Mouse (Mus musculus) liver, adult (tissue): ENCODE data around the gene Klk11.

Experiments
- GATA4 ChIP-seq: IDR thresholded peaks from 2 replicates; pipeline ENCODE4 v1.6.1; 2014; ENCODE audit warnings: mild to moderate bottlenecking, low read length; ENCODE audit not compliant: insufficient replicate concordance

Klk11 gene

DNA sequence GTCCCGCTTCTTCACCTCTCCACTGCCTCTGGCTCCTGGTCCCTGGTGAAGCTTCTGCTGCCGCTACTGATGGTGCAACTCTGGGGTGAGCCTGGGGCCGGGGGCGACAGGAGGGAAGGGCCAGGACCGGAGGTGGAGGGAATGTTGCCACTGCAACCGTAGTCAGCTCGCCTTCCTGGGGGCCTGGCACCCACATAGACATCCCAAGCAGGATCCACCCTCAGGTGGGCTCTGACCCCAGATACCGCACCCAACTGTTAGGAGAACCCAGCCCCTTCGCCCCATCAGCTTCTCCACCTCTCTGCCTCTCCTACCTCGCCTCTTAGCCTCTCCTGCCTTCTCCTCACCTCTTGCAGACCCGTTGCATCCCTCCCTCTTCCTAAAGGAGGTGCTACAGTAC, 7.1 kb downstream of the Klk11 start:
- TF ChIP-seq GATA4 = no peak

DNA sequence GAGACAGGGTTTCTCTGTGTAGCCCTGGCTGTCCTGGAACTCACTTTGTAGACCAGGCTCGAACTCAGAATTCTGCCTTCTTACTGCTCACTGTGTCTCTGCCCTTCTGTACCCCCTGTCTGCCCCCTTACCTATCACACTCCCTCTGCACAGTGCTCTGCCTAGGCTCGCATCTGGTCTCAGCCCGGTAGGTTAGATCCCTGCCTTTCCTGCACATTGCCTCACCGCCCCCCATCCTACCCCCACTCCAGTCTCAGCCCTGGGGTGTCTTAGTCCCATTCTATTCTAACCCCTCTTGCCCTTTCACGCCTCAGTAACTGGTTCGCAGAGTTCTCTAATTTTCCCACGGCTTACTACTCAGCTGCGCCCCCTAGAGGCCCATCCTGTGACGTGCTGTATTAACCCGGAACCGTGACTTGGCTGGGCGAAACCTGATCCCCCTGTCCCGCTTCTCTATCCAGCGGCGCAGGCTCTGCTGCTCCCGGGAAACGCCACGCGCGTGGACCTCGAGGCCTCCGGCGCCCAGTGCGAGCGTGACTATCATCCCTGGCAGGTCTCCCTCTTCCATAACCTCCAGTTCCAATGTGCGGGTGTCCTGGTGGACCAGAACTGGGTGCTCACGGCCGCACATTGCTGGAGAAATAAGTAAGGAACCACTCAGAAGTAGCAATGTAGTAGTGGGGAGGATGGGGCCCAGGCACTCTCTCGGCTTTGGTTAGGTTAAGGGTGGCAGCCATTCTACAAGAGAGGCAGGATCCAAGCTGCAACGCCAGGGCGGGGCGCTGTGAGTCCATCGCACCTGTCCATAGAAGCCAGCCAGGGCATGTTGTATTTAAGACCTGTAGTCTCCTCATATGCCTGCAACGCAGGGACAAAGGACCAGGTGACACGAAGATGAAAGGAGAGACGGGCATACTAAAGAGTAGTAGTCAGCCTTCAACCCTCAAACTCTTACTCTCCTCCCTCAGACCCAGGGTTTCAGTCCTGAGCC, 8.2 kb downstream of the Klk11 start:
- no peak for TF ChIP-seq GATA4

DNA sequence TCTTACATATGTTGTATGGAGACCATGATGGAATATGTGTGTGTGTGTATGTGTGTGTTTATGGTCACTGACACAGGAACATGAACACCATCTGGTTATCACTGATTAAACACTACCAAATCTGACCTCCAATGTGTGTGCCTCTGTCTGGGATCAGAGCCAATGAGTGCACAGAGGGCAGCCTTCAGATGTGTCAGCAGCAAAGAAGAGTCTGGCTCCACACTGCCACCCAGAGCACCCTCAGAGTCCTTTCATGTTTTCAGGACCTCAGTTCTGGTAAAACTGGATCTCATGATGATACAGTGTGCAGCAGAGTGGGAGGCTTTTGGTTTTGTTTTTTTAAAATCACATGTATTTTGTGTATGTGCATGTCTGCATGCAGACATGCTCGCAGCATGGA, 10.9 kb downstream of the Klk11 start:
- no peak for TF ChIP-seq GATA4

DNA sequence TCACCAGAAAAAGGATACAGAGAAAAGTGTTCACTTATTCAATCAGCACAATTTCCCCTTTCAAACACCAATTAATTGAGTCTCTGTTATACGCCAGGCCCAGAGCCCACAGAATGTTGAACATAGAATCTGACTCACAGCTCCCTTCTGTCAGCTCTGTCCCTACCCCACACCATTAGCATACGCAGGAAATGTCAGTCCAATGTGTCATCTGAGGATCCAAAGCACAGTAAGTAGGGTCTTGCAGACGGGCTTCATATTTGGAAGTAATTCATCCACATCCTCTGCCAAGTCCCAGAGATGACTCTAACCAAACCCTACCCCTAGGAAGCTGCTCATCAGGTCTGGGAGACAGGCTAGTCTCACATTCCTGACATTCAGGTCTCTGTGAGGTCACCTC, 13.7 kb downstream of the Klk11 start:
- no peak for TF ChIP-seq GATA4

DNA sequence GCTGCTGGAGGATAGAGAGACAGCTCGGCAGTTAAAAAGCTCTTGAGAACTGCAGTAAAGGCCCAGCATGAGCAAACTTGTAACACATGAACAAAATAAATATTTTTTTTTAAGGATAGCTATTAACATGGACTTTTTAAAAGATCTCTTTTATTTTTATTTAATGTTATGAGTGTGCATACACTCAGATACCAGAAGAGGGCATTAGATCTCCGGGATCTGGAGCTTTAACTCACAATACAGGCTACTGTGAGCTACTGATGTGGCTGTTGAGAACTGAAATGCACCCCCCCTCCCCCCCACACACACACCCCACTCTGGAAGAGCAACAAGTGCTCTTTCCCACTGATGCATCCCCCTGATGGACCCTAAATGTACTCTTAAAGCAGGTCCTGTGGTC, 14.9 kb downstream of the Klk11 start:
- no peak for TF ChIP-seq GATA4

DNA sequence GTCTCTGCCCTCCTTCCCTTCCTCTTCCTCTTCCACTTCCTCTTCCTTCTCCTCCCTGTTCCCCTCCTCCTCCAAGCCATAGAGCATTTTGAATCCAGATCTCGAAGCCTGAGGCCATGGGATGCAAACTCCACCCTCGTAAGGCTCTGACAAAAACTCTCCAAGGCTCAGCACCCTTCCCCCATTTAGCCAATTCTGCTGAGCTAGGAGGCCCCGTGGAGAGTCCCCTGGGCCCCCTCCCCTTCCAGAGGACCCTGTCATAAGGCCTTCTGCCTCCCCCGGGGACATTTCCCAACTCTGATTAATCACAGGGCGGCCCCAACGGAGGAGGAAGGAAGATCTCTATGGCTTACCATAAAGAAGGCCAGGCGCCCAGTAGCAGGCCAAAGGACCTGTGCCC, 17.2 kb downstream of the Klk11 start, which contains the start of gene Klk9:
TSS of gene Klk9 (plus strand) at position 301 of the 400 bp plus-strand sequence.
- TF ChIP-seq GATA4 = no peak

DNA sequence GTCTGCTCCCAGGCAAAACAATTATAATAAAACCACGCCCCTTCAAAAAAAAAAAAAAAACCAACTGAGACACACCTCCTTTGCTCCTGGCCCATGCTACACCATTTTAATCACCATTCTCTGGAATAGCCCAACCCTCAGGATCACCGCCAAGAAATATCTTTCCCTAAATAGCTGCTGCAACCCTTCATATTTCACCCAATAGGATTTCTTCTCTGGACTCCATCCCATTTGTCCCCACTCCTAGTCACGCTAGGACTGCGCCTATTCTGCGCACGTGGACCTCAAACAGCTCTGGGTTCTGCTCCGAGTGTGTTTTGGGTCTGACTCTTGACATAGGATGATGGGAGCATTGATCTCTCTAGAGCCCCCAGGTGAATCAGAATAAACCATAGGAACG, 22.0 kb downstream of the Klk11 start:
- no peak for TF ChIP-seq GATA4

DNA sequence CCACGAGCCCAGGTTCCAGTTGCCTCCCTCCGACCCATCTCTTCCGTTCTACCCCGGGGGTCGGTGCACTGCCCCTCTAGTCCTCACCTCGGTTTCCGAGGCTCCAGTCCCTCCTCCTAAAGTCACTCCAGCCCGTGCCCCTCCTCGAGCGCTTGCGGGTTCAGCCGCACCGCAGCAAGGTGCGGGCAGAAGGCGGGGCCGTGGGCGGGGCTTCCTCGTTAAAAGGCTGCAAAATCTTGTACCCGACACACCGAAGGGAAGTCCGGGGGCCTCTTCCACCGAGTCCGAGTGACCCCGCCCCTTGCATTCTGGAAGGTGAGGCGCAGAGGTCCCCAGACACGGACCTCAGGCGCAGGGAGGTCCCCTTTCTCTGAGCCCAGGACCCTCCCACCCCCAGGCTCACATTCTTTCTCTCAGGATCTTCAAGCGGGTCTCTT, 22.9 kb downstream of the Klk11 start, which contains the start of gene Klk8:
TSS of gene Klk8 (plus strand) at position 245 of the 437 bp plus-strand sequence.
- TF ChIP-seq GATA4 = no peak

DNA sequence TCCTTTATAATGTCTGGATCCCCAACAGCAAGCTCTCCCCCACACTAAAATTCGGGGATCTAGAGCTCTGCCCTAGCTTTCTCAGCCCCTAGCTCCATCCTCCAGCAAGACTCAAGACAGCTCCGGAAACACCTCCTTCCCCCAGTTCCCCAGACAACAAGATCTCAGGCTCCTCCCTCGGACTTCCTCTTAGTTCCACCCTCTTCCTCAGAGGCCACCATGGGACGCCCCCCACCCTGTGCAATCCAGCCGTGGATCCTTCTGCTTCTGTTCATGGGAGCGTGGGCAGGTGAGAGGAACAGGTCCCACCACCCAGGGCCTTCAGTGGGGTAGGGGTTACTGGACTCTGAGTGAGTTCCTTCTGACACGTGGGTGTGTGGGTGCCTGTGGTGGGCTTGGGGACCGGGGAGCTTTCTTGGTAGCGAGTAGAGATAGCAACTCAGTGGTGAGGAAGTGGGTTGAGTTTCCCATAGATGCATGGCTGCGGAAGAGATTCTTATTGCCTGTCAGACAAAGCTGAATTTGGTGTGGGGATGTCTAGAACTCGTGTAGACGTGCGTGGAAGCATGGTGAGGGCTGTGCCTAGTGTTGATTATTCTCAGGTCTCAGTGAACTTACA, 23.5 kb downstream of the Klk11 start:
- no peak for TF ChIP-seq GATA4

DNA sequence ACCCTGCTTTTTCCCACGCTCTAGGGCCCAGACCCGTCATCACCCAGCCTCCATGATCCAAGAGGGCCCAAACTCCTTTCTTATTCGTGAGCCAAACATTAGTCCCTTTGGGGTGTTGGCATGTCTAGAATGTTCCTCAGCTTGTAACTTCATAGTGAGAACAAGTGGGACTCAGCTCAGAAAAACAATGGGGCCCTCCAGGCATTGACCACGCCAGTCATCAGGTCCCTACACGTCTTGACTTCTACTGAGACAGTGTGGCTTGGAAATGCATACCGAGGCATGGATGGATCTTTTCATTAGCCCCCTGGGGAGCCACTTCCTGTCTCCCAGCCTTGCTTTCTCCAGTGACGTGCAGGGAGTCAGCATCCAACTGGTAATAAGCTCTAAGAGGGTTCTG, 25.5 kb downstream of the Klk11 start:
- no peak for TF ChIP-seq GATA4

DNA sequence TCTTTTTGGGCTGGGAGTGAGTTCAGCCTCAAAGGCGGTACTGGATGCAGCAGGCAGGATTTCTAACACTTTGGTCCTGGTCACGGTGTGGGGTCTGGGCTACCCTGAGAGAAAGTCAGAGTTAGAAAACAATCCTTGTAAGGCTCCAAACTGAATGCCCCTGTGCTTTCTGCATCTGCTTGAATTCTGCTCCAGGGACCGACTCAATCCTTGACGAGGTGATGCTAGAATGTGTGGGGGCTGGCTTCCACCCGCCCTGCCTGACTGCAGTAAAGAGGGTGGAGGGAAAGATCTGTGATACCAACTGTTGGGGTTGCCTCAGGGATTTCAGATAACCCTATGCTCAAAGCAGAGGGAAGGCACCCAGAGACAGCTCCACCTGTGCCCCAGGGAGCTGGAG, 36.6 kb downstream of the Klk11 start, which contains the start of gene Klk7:
TSS of gene Klk7 (plus strand) at position 301 of the 400 bp plus-strand sequence.
- no peak for TF ChIP-seq GATA4

DNA sequence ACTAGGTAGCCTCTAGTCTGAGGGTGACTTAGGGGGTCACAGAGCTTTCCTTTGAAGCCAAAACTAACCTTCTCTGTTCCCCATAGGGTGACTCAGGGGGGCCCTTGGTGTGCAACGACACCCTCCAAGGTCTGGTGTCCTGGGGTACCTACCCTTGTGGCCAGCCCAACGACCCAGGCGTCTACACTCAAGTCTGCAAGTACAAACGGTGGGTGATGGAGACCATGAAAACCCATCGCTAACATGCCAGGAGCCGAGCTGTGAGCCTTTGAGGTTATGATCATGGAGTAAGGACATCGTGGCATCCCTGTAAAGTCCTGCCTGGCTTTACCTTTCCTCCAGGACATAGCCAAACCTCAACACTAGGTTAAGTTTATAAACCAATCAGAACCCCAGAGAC, 40.8 kb downstream of the Klk11 start:
- TF ChIP-seq GATA4 = no peak

DNA sequence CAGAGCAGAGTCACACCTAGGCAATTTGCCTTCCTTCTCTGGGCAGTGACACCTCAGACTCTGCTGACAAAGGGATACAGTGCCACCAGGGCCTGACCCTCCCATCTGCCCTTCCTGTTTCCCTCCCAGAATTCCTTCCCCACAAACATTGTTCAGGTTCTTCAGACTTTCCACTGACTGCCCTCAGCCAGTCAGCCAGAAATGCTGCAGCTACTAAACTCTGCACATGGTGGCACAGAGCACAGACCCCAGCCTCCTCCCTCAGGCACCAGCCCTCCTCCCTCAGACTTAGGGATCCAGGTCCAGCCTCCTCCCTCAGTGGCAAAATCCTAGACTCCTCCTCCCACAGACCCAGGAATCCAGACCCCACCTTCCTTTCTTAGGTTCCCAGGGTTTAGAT, 42.3 kb downstream of the Klk11 start:
- TF ChIP-seq GATA4 = no peak

DNA sequence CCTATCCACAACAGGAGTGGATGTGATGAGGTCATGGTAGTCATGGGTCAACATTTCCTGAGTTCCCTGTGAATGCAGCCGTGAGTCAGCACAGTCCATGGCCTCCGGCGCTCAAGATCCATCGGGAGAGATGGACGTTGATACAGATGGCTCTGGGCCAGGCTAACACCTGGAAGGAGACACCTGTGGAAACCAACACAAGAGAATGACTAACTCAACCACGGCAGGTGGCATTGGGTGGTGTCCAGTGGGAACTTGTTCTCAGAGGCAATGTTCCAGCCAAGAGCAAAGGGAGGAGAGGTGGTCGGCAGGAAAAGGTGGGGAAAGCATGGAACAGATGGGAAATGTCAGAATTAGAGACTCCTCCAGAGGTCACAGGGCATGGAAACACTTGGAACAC, 47.2 kb downstream of the Klk11 start:
- TF ChIP-seq GATA4 = no peak

DNA sequence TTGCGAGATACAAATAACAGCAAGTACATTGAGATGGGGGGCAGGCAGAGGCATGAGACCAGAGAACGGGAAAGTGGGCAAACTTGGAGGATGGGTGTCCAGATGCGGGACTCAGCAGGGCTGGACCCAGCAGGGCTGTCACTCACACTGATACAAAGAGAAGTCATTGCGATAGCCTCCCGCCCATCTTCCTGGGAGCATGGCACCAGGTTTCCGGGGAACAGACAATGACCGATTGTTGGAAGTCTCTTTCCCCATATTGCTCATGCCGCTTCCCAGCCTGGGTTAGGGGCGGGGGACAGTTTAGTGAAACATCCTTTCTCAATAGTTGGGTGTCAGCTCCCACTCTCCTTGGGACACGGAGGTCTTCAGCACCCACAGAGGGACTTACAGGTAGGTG, 49.8 kb downstream of the Klk11 start, which contains the start of gene Klk6:
TSS of gene Klk6 (plus strand) at position 301 of the 400 bp plus-strand sequence.
- TF ChIP-seq GATA4 = no peak

DNA sequence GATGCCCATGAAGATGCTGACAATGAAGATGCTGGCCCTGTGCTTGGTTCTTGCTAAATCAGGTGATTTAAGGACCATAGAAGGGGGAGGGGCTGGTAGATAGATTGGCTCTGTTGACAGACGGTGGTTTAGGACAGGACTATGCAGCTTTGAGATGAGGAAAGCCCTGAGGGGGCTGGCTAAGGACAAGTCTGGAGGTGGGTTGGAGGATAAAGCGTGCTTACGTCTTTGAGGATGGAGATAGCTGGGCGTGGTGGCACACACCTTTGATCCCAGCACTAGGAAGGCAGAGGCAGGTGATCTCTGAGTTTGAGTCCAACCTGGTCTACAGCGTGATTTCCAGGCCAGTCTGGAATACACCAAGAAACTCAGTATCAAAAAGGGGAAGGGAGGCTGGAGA, 51.7 kb downstream of the Klk11 start:
- TF ChIP-seq GATA4 = no peak

DNA sequence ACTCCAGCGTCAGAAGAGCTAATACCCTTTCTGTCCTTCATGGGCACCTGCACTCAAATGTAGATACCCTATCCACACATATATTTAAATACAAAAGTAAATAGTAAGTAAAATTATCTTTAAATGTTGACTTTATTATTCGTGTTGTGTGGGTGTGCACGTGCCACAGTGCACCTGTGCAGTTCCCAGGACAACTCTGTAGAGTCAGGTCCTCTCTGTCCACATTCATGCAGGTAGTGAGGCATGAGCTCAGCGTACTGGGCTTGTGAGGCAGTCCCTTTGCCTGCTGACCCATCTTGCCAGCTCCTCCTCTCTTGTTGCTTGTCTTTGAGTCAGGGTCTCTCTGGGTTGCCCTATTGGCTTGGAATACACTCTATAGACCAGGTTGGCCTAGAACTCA, 53.3 kb downstream of the Klk11 start:
- no peak for TF ChIP-seq GATA4
